Mouse (Mus musculus): Measurements from ENCODE around the gene Msantd2. TPM values are rescaled to one million over a fixed set of nuclear protein-coding genes. Genes with fewer than 3 reads are reported as not detected.

Gene Msantd2
- polyA plus RNA-seq, 1 experiment from 2014 or later: 3.6 TPM

DNA sequence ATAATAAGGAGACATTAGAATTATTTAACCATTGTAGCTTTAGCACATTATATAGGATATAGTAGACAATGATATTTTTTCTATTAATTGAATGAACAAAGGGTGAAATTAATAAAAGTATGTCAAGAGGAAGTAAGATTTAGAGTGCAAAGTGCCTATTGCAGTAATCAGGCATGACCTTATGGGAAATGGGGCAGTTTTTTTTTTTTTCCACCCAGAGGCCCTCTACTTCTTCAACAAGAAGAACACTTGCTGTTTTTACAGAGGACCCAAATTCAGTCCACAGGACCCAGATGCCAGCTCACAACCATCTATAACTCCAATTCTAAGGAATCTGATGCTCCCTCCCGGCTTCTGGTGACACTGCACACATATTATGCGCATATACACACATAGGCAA is 71.5 kb downstream of the Msantd2 start:
- Histone ChIP-seq H3K9me3 (replicated peaks) (no peaks in the 10 kb centered on the region), H3K4me3 (replicated peaks) (no peak overlapping the region), H3K36me3 (replicated peaks) (no peaks in the 10 kb centered on the region), H3K27ac (replicated peaks) (no peak overlapping the region), H3K27me3 (peaks cover 5% of the 10 kb centered on the region; the same call in 1 of the 2 replicates), H3K9ac (no peak overlapping the region), H3K4me2 (no peak overlapping the region), H3K4me1 (replicated peaks) (peaks cover 14% of the 10 kb centered on the region)
- ATAC-seq (ENCODE audit: insufficient read depth): no peak
- WGBS (ENCODE audit: insufficient replicate concordance): 78% methylated on average over 2 of the region's 2 CpGs

- peaks cover 36% of the 10 kb centered on the region for H3K4me1 ChIP-seq (replicated peaks)
- H3K36me3 ChIP-seq (replicated peaks): no peaks in the 10 kb centered on the region
- H3K9me3 ChIP-seq (replicated peaks): no peaks in the 10 kb centered on the region
- WGBS (ENCODE audit: insufficient replicate concordance): 12% methylated on average over 1 of the region's 1 CpGs
- no peaks in the 10 kb centered on the region for H3K27me3 ChIP-seq
- no peak overlapping the region for H3K9ac ChIP-seq
- H3K27ac ChIP-seq (replicated peaks): no peak overlapping the region
- H3K4me3 ChIP-seq (replicated peaks): no peak overlapping the region
- peak; percentile 32; the same call in 1 of the 2 replicates for ATAC-seq (ENCODE audit: insufficient read depth)
- H3K4me2 ChIP-seq: no peak overlapping the region
Observed at GRCm38 (mm10) chr9:37563805-37564204, 74.7 kb downstream of the Msantd2 start.

GRCm38 (mm10) chr9:37567019-37567418 is 77.9 kb downstream of the Msantd2 start:
- Histone ChIP-seq H3K4me3 (replicated peaks) (no peak overlapping the region), H3K9ac (no peak overlapping the region), H3K9me3 (replicated peaks) (no peaks in the 10 kb centered on the region), H3K4me2 (no peak overlapping the region; the same call in 1 of the 2 replicates), H3K36me3 (replicated peaks) (no peaks in the 10 kb centered on the region), H3K4me1 (replicated peaks) (peaks cover 55% of the 10 kb centered on the region), H3K27ac (replicated peaks) (no peak overlapping the region), H3K27me3 (no peaks in the 10 kb centered on the region)
- 0 out of 2 replicates have a peak, but pooled peaks have one; percentile 23 for ATAC-seq (ENCODE audit: insufficient read depth)
- 34% methylated on average over 2 of the region's 2 CpGs for WGBS (ENCODE audit: insufficient replicate concordance)

GRCm38 (mm10) chr9:37567454-37567853 is 78.3 kb downstream of the Msantd2 start:
- WGBS (ENCODE audit: insufficient replicate concordance): 16% methylated on average over 5 of the region's 5 CpGs

GRCm38 (mm10) chr9:37567892-37568604 is 78.9 kb downstream of the Msantd2 start:
- Histone ChIP-seq H3K4me1 (replicated peaks) (peaks cover 61% of the 10 kb centered on the region), H3K4me3 (replicated peaks) (no peak overlapping the region), H3K9me3 (replicated peaks) (no peaks in the 10 kb centered on the region), H3K27ac (replicated peaks) (peak overlapping the region; percentile 15; the same call in 1 of the 2 replicates), H3K4me2 (peak overlapping the region; percentile 51), H3K27me3 (no peaks in the 10 kb centered on the region), H3K36me3 (replicated peaks) (no peaks in the 10 kb centered on the region), H3K9ac (no peak overlapping the region; the same call in 1 of the 2 replicates)
- 7% methylated on average over 15 of the region's 15 CpGs for WGBS (ENCODE audit: insufficient replicate concordance)
- ATAC-seq (ENCODE audit: insufficient read depth): no peak; the same call in 1 of the 2 replicates

More at GRCm38 (mm10) chr9:37567454-37567853, 78.3 kb downstream of the Msantd2 start:
- Histone ChIP-seq H3K4me2 (peak overlapping the region; percentile 51), H3K36me3 (replicated peaks) (no peaks in the 10 kb centered on the region), H3K9me3 (replicated peaks) (no peaks in the 10 kb centered on the region), H3K4me3 (replicated peaks) (no peak overlapping the region), H3K9ac (no peak overlapping the region), H3K4me1 (replicated peaks) (peaks cover 58% of the 10 kb centered on the region), H3K27me3 (no peaks in the 10 kb centered on the region), H3K27ac (replicated peaks) (no peak overlapping the region)
- ATAC-seq (ENCODE audit: insufficient read depth): peak; percentile 60

DNA sequence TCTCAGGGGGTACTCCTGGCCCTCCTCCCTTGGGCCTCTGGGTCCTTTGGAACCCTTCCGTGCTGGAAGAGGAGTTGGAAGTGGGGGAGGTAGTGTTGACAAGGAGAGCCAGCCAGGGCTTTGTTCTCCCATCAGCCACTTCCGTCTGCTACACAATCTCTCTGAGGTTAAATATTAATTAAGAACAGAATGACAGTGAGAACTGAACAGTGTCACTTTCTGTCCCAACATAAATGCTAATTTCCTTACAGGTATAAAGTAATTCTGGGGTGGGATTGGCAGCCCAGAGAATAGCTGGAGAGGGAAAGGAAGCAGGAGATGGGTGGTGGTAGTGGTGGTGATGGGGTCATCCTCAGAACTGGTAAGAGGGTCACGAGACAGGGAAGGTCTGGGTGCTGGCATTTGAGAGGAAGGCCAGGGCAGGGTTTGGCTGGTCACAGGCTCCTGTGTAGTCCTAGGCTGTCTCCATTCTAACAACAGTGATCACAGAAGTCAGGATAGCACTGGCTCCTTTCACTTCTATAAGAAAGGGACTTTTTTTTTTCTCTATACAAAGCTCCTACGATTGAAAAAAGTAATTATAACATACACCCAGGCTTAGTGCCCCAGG is 79.6 kb downstream of the Msantd2 start:
- no peaks in the 10 kb centered on the region for H3K9me3 ChIP-seq (replicated peaks)
- no peak overlapping the region for H3K27ac ChIP-seq (replicated peaks)
- H3K4me3 ChIP-seq (replicated peaks): no peak overlapping the region
- H3K4me2 ChIP-seq: peak overlapping the region; percentile 51
- H3K9ac ChIP-seq: no peak overlapping the region
- H3K4me1 ChIP-seq (replicated peaks): peaks cover 58% of the 10 kb centered on the region
- ATAC-seq (ENCODE audit: insufficient read depth): no peak
- H3K27me3 ChIP-seq: no peaks in the 10 kb centered on the region
- 31% methylated on average over 4 of the region's 4 CpGs for WGBS (ENCODE audit: insufficient replicate concordance)
- H3K36me3 ChIP-seq (replicated peaks): no peaks in the 10 kb centered on the region

DNA sequence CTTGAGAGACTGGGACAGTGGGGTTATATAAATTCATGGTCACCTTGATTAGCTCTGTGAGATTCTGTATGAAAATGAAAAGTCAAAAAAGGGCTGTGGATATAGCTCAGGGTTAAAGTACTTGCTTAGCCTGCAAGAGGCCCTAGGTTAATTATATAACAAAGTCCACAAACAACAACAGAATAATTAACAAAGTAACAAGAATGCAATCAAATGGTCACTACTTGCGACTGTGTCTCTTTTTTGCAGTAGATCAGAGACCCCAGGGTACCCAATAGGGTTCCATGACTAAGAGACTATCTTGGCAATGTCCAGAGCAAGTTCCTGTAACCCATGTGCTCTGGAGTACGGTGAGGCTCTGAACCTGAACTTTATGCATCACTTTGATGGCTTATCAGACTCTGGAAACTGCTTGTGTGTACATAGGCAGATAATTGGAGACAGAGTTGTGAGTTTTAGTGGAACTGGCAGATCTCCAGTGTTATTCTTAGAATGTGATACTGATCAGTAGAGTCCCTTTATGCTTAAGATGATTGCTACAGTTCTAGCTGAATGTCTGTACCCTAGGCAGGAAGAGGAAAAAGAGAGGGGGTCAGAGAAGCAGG is 80.2 kb downstream of the Msantd2 start:
- H3K4me3 ChIP-seq (replicated peaks): no peak overlapping the region
- 41% methylated on average over 2 of the region's 2 CpGs for WGBS (ENCODE audit: insufficient replicate concordance)
- ATAC-seq (ENCODE audit: insufficient read depth): peak; percentile 48
- no peak overlapping the region for H3K27ac ChIP-seq (replicated peaks)
- no peaks in the 10 kb centered on the region for H3K36me3 ChIP-seq (replicated peaks)
- no peaks in the 10 kb centered on the region for H3K27me3 ChIP-seq
- H3K9ac ChIP-seq: no peak overlapping the region
- peaks cover 52% of the 10 kb centered on the region for H3K4me1 ChIP-seq (replicated peaks)
- H3K4me2 ChIP-seq: no peak overlapping the region
- no peaks in the 10 kb centered on the region for H3K9me3 ChIP-seq (replicated peaks)

DNA sequence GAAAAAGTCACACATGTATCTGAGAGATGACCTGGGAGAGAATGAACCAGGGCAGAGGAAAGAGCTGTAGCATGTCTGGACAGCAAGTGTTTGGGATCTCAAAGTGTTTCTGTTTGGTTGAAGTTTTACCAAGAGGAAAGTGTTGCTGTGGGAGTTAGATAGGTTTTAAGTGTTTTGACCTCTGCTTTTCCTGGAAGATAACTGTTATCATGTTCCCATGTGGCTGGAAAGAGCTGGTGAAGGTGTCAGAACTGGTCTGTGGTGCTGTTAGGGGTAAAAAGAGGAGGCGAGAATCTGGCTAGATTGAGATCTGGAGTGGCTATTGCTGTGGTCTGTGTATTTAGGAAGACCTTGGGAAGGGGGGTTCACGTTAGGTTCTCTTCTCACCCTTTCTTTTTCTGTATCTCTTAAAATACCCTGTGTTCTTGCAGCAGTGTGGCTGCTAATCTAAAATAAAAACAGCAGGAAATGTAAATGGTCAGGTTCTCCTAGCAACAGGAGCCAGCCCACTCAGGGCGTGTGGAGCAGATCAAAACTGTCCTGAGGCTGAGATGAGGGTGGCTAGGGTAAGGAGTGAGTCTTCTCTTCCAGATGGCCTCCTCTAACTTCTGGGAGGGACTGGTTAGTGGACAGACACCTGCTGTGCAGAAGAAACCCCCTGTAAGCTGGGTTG is 83.2 kb downstream of the Msantd2 start:
- ATAC-seq (ENCODE audit: insufficient read depth): 0 out of 2 replicates have a peak, but pooled peaks have one; percentile 23
- no peak overlapping the region for H3K9ac ChIP-seq
- H3K27me3 ChIP-seq: no peaks in the 10 kb centered on the region
- peaks cover 40% of the 10 kb centered on the region for H3K4me1 ChIP-seq (replicated peaks)
- no peak overlapping the region for H3K4me3 ChIP-seq (replicated peaks)
- H3K4me2 ChIP-seq: no peak overlapping the region
- H3K9me3 ChIP-seq (replicated peaks): no peaks in the 10 kb centered on the region
- H3K36me3 ChIP-seq (replicated peaks): no peaks in the 10 kb centered on the region
- H3K27ac ChIP-seq (replicated peaks): no peak overlapping the region
- WGBS (ENCODE audit: insufficient replicate concordance): 6% methylated on average over 3 of the region's 3 CpGs

Other genes starting within 250 kb of the Msantd2 start
- gene Slc37a2, start 233.6 kb upstream of the Msantd2 start, polyA plus RNA-seq (2015; fragmentation: Nextera tagmentation; extraction: Ambion mirVana): 1.6 and 1.8 TPM in 2 replicates
- gene Ccdc15, start 140.9 kb upstream of the Msantd2 start, polyA plus RNA-seq (2015; fragmentation: Nextera tagmentation; extraction: Ambion mirVana): 3.4 and 4.3 TPM in 2 replicates
- gene Hepacam, start 122.0 kb upstream of the Msantd2 start, polyA plus RNA-seq (2015; fragmentation: Nextera tagmentation; extraction: Ambion mirVana): not detected in 2 replicates
- gene Robo4, start 87.4 kb upstream of the Msantd2 start, polyA plus RNA-seq (2015; fragmentation: Nextera tagmentation; extraction: Ambion mirVana): 2.2 and 3.1 TPM in 2 replicates
- gene Robo3, start 56.1 kb upstream of the Msantd2 start, polyA plus RNA-seq (2015; fragmentation: Nextera tagmentation; extraction: Ambion mirVana): 0.07 and 0.21 TPM in 2 replicates
- gene Esam, start 38.8 kb downstream of the Msantd2 start, polyA plus RNA-seq (2015; fragmentation: Nextera tagmentation; extraction: Ambion mirVana): 14.5 and 17.9 TPM in 2 replicates
- gene Vsig2, start 49.9 kb downstream of the Msantd2 start, polyA plus RNA-seq (2015; fragmentation: Nextera tagmentation; extraction: Ambion mirVana): 0.29 and 0.32 TPM in 2 replicates
- 5.4 and 6.2 TPM in 2 replicates for gene Nrgn, start 63.6 kb downstream of the Msantd2 start, polyA plus RNA-seq (2015; fragmentation: Nextera tagmentation; extraction: Ambion mirVana)
- gene Siae, start 66.4 kb downstream of the Msantd2 start, polyA plus RNA-seq (2015; fragmentation: Nextera tagmentation; extraction: Ambion mirVana): 5.6 and 6.4 TPM in 2 replicates
- 1.3 and 1.5 TPM in 2 replicates for gene Spa17, start 124.4 kb downstream of the Msantd2 start, polyA plus RNA-seq (2015; fragmentation: Nextera tagmentation; extraction: Ambion mirVana)
- gene Tbrg1, start 168.0 kb downstream of the Msantd2 start, polyA plus RNA-seq (2015; fragmentation: Nextera tagmentation; extraction: Ambion mirVana): 43.1 and 48.3 TPM in 2 replicates
- gene Panx3, start 179.9 kb downstream of the Msantd2 start, polyA plus RNA-seq (2015; fragmentation: Nextera tagmentation; extraction: Ambion mirVana): not detected in 2 replicates
- gene Olfr160, start 226.9 kb downstream of the Msantd2 start, polyA plus RNA-seq (2015; fragmentation: Nextera tagmentation; extraction: Ambion mirVana): not detected in 2 replicates